Comparison of ENCODE assay signal across 7 mouse cellular contexts in the genomic region with DNA sequence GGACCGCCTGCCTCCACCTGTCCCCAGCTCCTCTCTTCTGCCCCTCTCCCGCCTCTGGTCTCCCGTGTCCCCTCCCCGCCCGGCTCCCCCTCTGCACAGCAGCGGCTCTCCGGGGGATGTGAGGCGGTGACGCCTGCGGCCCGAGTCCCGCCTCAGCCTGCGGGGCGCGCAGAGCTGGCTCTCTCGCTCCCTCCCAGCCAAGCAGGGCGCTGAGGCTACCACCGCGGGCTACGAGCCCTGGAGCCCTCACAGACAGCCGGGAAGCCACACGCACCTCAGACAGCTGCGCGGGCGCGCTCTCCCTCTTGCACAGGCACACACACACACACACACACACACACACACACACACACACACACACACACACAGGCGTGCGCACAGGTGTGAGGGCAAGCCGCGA. TPM values are rescaled to one million over a fixed set of nuclear protein-coding genes. Genes with fewer than 3 reads are reported as not detected.
DNase-seq lines count a peak whose midpoint lies in the region; ATAC-seq lines count a peak whose summit lies in the region.

No protein-coding gene starts in this region.

- DNase-seq in neural tube, embryonic 11.5 days (ENCODE audit: low spot score): no peak
- DNase-seq in neural tube, embryonic 10.5 days (ENCODE audit: extremely low spot score, low spot score): no peak
- DNase-seq in cerebellum, adult 11-12 months: peak; percentile 84
- DNase-seq in right cerebral cortex, postnatal 25 days: peak; percentile 78

- H3K27me3 ChIP-seq in neural tube, embryonic 11.5 days (ENCODE audit: control insufficient read depth, insufficient read depth, low read length): peaks cover 5% of the 10 kb centered on the region; the same call in 1 of the 2 replicates
- no peaks in the 10 kb centered on the region for H3K27me3 ChIP-seq in forebrain, embryonic 15.5 days
- peaks cover 4% of the 10 kb centered on the region; the same call in 1 of the 2 replicates for H3K27me3 ChIP-seq in kidney, embryonic 16.5 days (ENCODE audit: insufficient read depth, low read length)
- peaks cover 23% of the 10 kb centered on the region for H3K27me3 ChIP-seq in liver, embryonic 12.5 days (replicated peaks)

- H3K4me1 ChIP-seq in neural tube, embryonic 11.5 days (ENCODE audit: control insufficient read depth, insufficient read depth, low read length): peaks cover 3% of the 10 kb centered on the region; the same call in 1 of the 2 replicates
- peaks cover 4% of the 10 kb centered on the region; the same call in 1 of the 2 replicates for H3K4me1 ChIP-seq in forebrain, embryonic 15.5 days
- H3K4me1 ChIP-seq in kidney, embryonic 16.5 days (ENCODE audit: insufficient read depth, low read length): peaks cover 8% of the 10 kb centered on the region
- H3K4me1 ChIP-seq in liver, embryonic 12.5 days: peaks cover 11% of the 10 kb centered on the region

- no peaks in the 10 kb centered on the region for H3K9me3 ChIP-seq in neural tube, embryonic 11.5 days (ENCODE audit: control insufficient read depth, low read length)
- no peaks in the 10 kb centered on the region for H3K9me3 ChIP-seq in forebrain, embryonic 15.5 days
- no peaks in the 10 kb centered on the region for H3K9me3 ChIP-seq in kidney, embryonic 16.5 days (ENCODE audit: low read length)
- no peaks in the 10 kb centered on the region for H3K9me3 ChIP-seq in liver, embryonic 12.5 days (replicated peaks)

- no peaks in the 10 kb centered on the region for H3K36me3 ChIP-seq in neural tube, embryonic 11.5 days (ENCODE audit: control insufficient read depth, insufficient read depth, low read length)
- no peaks in the 10 kb centered on the region for H3K36me3 ChIP-seq in forebrain, embryonic 15.5 days
- no peaks in the 10 kb centered on the region for H3K36me3 ChIP-seq in kidney, embryonic 16.5 days (ENCODE audit: insufficient read depth, low read length)
- no peaks in the 10 kb centered on the region for H3K36me3 ChIP-seq in liver, embryonic 12.5 days

- no peak overlapping the region for H3K27ac ChIP-seq in neural tube, embryonic 11.5 days (ENCODE audit: low read depth, low read length)
- no peak overlapping the region; the same call in 1 of the 2 replicates for H3K27ac ChIP-seq in forebrain, embryonic 15.5 days (replicated peaks)
- H3K27ac ChIP-seq in kidney, embryonic 16.5 days (ENCODE audit: low read length): no peak overlapping the region
- no peak overlapping the region for H3K27ac ChIP-seq in liver, embryonic 12.5 days

- peak overlapping the region; percentile 65 for H3K9ac ChIP-seq in neural tube, embryonic 11.5 days (ENCODE audit: low read length)
- peak overlapping the region; percentile 71 for H3K9ac ChIP-seq in forebrain, embryonic 15.5 days (replicated peaks)
- peak overlapping the region; percentile 31; the same call in 1 of the 2 replicates for H3K9ac ChIP-seq in kidney, embryonic 16.5 days (replicated peaks; ENCODE audit: low read length)
- H3K9ac ChIP-seq in liver, embryonic 12.5 days: no peak overlapping the region

- peak; percentile 84 for ATAC-seq in neural tube, embryonic 11.5 days (ENCODE audit: insufficient read depth, low FRiP score, low TSS enrichment)
- peak; percentile 89 for ATAC-seq in forebrain, embryonic 15.5 days (replicated peaks)
- peak; percentile 84 for ATAC-seq in kidney, embryonic 16.5 days (ENCODE audit: low FRiP score, low TSS enrichment)
- ATAC-seq in liver, embryonic 12.5 days: peak; percentile 64; the same call in 1 of the 2 replicates

- H3K4me2 ChIP-seq in neural tube, embryonic 11.5 days (ENCODE audit: low read depth): peak overlapping the region; percentile 89
- H3K4me2 ChIP-seq in forebrain, embryonic 15.5 days (replicated peaks): peak overlapping the region; percentile 95
- H3K4me2 ChIP-seq in kidney, embryonic 16.5 days (replicated peaks; ENCODE audit: low read depth, low read length): peak overlapping the region; percentile 99
- peak overlapping the region; percentile 77 for H3K4me2 ChIP-seq in liver, embryonic 12.5 days

- peak overlapping the region; percentile 55 for H3K4me3 ChIP-seq in neural tube, embryonic 11.5 days (ENCODE audit: low read depth, low read length)
- peak overlapping the region; percentile 76 for H3K4me3 ChIP-seq in forebrain, embryonic 15.5 days
- H3K4me3 ChIP-seq in kidney, embryonic 16.5 days (ENCODE audit: low read length): peak overlapping the region; percentile 58
- H3K4me3 ChIP-seq in liver, embryonic 12.5 days: peak overlapping the region; percentile 52

- under 1% methylated on average over 30 of the region's 30 CpGs for WGBS in neural tube, embryonic 11.5 days
- WGBS in forebrain, embryonic 15.5 days: under 1% methylated on average over 25 of the region's 30 CpGs
- WGBS in kidney, embryonic 16.5 days: 0% methylated on average over 24 of the region's 30 CpGs
- WGBS in liver, embryonic 12.5 days (ENCODE audit: insufficient replicate concordance): under 1% methylated on average over 30 of the region's 30 CpGs

RNA-seq across cellular contexts. Expression of gene Stxbp5l, which starts 0.4 kb away (rescaled TPM):
- 2.6 and 2.9 TPM in 2 replicates for polyA plus RNA-seq in neural tube, embryonic 11.5 days (2014; fragmentation: Nextera tagmentation; extraction: Ambion mirVana)
- polyA plus RNA-seq in forebrain, embryonic 15.5 days (2015; fragmentation: Nextera tagmentation; extraction: Ambion mirVana): 6.2 and 7.8 TPM in 2 replicates
- 1.5 and 4.0 TPM in 2 replicates for polyA plus RNA-seq in kidney, embryonic 16.5 days (2015; fragmentation: Nextera tagmentation; extraction: Ambion mirVana)
- polyA plus RNA-seq in liver, embryonic 12.5 days (2016; fragmentation: Nextera tagmentation; extraction: Ambion mirVana): 0.08 and 0.19 TPM in 2 replicates

Comparison
In these comparisons a context has a peak if more than half of its experiments do, and no peak if none do; other contexts are left out.
1. DNase-seq: peak in cerebellum, adult 11-12 months (single experiment) and right cerebral cortex, postnatal 25 days (single experiment); none in neural tube, embryonic 11.5 days (single experiment) and neural tube, embryonic 10.5 days (single experiment).
2. Peak in every context shown above with its lines, with median percentiles within 50 percentile points of each other: ATAC-seq, H3K4me2 ChIP-seq and H3K4me3 ChIP-seq.